Mouse (Mus musculus) kidney, embryonic 14.5 days (tissue): ENCODE results near the gene Ncdn. TPM values are rescaled to one million over a fixed set of nuclear protein-coding genes. Genes with fewer than 3 reads are reported as not detected.

Source experiments
- ATAC-seq: fragments of 200-750 bp; cut with Nextera tagmentation; 2 replicates; pipeline ENCODE4 v1.8.0; 2017; ENCODE audit warnings: moderate number of reproducible peaks, mild to moderate bottlenecking, moderate TSS enrichment, moderate library complexity; ENCODE audit not compliant: low FRiP score, low TSS enrichment
- H3K27ac ChIP-seq: fragments of 300-500 bp; sonication (generic); 2 replicates; pipeline ENCODE4 v1.5.1; 2014; ENCODE audit warnings: low read depth, mild to moderate bottlenecking, low read length, moderate library complexity, mixed read lengths
- H3K27me3 ChIP-seq: fragments of 300-500 bp; sonication (generic); 2 replicates; pipeline ENCODE4 v1.6.1; 2014; ENCODE audit warnings: mild to moderate bottlenecking, low read length; ENCODE audit not compliant: control insufficient read depth, insufficient read depth
- H3K36me3 ChIP-seq: fragments of 300-500 bp; sonication (generic); 2 replicates; pipeline ENCODE4 v1.6.1; 2014; ENCODE audit warnings: low read length, mixed read lengths; ENCODE audit not compliant: control insufficient read depth, insufficient read depth
- H3K4me1 ChIP-seq: fragments of 300-500 bp; sonication (generic); 2 replicates; pipeline ENCODE4 v1.6.1; 2014; ENCODE audit warnings: low read length, mixed read lengths; ENCODE audit not compliant: control insufficient read depth, insufficient read depth
- H3K4me2 ChIP-seq: fragments of 300-500 bp; sonication (generic); replicated peaks from 2 replicates; pipeline ENCODE4 v1.6.1; 2014; ENCODE audit warnings: low read depth, mild to moderate bottlenecking, low read length
- H3K4me3 ChIP-seq: fragments of 300-500 bp; sonication (generic); 2 replicates; pipeline ENCODE4 v1.5.1; 2014; ENCODE audit warnings: mild to moderate bottlenecking, low read length
- H3K9ac ChIP-seq: fragments of 300-500 bp; sonication (generic); 2 replicates; pipeline ENCODE4 v1.6.1; 2014; ENCODE audit warnings: low read depth, mild to moderate bottlenecking, low read length, moderate library complexity
- H3K9me3 ChIP-seq: fragments of 300-500 bp; sonication (generic); 2 replicates; pipeline ENCODE4 v1.6.1; 2016; ENCODE audit warnings: low read length; ENCODE audit not compliant: control insufficient read depth
- WGBS: fragments of 180-500 bp; shearing (Covaris S2); extraction: QIAGEN DNeasy Blood & Tissue Kit; methylation state at CpG from one replicate; pipeline ENCODE4 v1.1.7; 2014; 5-methylcytosine and 5-hydroxymethylcytosine counted together
- polyA plus RNA-seq: library from polyadenylated mRNA; unstranded; fragments of >200 nt; fragmentation: Nextera tagmentation; extraction: Ambion mirVana; gene quantifications from 2 replicates; pipeline ENCODE4 v1.2.1, GENCODE M21; 2014

The Ncdn gene
- polyA plus RNA-seq, 1 experiment from 2014 or later = 24.7 TPM

DNA sequence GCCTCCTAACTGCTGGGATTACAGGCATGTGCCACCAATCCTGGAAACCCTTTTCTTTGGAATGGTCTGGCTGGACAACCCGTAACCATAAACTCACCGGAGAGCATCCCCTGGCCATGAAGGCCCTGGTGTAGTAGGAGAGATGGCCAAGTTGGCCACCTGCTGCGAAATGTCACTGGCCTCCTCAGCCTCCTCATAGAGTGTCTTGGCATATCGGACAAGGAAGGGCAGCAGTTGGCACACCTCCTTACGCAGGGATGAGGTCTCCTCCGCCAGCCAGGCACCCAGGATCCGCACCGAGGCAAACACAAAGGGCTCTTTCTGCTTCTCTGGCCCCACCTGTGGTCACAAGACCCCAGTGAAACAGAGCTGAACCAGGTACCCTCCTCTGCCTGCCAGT is 4.9 kb downstream of the Ncdn start:
- Histone ChIP-seq H3K27me3 (0 out of 2 replicates have a peak, but pooled peaks cover 5% of the 10 kb centered on the region), H3K9ac (no peak overlapping the region), H3K4me2 (no peak overlapping the region), H3K4me1 (peaks cover 6% of the 10 kb centered on the region), H3K4me3 (no peak overlapping the region), H3K27ac (no peak overlapping the region), H3K9me3 (no peaks in the 10 kb centered on the region), H3K36me3 (peaks cover 60% of the 10 kb centered on the region)
- 96% methylated on average over 8 of the region's 8 CpGs for WGBS
- no peak for ATAC-seq

DNA sequence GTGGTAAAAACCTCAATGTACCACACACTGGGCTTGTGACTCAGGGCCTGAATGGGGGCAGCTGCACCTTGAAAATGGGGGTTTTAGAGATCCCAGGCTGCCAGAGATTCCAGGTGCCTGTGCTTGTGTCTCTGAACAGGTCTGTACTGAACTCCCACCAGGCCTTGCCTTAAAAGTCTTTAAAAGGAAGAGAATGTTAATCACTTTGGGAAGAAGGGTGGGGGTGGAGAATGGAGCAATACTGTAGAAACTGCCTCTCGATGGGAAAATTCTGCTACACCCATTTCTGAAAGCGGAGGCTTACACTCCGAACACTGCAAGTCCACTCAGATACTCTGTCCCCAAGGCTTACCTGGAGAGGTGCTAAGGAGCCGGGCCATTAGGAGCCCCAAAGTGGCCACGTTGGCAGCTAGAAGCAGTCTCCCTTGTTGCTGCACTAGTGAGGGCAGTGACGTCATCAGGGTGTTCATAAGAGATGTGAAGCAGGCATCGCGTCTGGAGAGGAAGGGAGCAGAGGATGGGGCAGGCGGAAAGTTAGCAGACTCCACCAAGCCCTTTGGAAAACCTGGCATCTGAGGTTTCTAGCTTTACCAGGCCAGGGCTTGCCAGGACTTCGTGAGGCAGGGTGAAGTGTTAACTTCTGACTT is 6.9 kb downstream of the Ncdn start:
- 84% methylated on average over 10 of the region's 10 CpGs for WGBS
- Histone ChIP-seq H3K9me3 (no peaks in the 10 kb centered on the region), H3K27ac (no peak overlapping the region), H3K9ac (no peak overlapping the region), H3K4me2 (no peak overlapping the region), H3K4me3 (no peak overlapping the region), H3K36me3 (peaks cover 60% of the 10 kb centered on the region), H3K27me3 (0 out of 2 replicates have a peak, but pooled peaks cover 5% of the 10 kb centered on the region), H3K4me1 (no peaks in the 10 kb centered on the region)
- ATAC-seq = no peak

DNA sequence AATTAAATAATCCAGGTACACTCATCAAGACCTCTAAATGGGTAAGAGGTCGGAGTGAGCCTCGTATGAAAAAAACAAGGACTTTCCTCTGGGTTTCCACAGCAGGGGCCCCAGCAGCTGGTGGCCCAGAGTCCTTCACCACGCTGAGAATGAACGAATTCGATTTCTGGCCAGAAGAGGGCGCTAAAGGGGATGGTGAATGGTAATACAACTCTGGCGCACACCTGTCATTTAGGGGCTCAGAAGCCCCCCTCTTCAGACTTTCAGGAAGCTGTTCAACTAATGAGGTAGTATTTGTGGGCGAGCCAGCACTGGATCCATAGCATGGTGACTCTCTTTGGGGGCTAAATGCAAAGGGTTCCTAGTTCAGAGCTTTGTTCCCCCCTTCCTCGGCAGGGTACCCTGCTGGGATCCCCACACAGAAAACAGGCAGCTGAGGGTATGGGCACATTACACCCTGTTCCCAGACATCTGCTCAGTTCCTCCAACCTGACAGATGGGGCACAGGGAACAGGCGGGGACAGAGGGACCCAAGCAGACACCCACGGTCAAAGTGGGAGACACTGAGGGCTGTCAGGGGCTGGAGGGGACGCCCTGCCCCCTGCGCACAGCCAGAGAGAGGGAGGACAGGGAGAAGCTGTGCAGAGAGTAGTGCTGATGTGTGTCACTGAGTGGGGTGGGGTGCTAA is 7.6 kb downstream of the Ncdn start:
- no peak overlapping the region for H3K27ac ChIP-seq
- H3K27me3 ChIP-seq = 0 out of 2 replicates have a peak, but pooled peaks cover 5% of the 10 kb centered on the region
- no peak for ATAC-seq
- H3K9ac ChIP-seq = no peak overlapping the region
- no peaks in the 10 kb centered on the region for H3K4me1 ChIP-seq
- no peak overlapping the region for H3K4me3 ChIP-seq
- WGBS = 44% methylated on average over 13 of the region's 13 CpGs
- peaks cover 60% of the 10 kb centered on the region for H3K36me3 ChIP-seq
- no peak overlapping the region for H3K4me2 ChIP-seq
- H3K9me3 ChIP-seq = no peaks in the 10 kb centered on the region

DNA sequence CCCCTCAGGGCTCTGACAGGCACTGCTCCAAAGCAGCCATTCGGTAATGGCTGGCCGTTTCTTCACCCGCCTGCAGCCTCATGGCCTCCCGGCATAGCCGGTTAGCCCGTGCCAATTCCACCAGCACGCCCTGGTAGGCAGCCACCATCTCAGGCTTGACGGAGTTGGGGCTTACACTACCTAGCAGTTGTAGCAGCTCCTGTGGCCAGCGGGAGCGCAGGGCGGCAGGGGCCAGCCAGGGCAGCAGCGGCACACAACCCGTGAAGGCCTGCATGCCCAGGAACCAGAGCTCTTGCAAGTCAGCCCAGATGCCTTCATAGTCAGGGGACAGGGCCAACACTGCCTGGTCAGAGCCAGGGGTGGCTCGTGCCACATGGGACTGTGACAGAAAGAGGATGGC is 8.4 kb downstream of the Ncdn start:
- no peak for ATAC-seq
- Histone ChIP-seq H3K4me1 (no peaks in the 10 kb centered on the region), H3K27me3 (0 out of 2 replicates have a peak, but pooled peaks cover 5% of the 10 kb centered on the region), H3K36me3 (peaks cover 54% of the 10 kb centered on the region), H3K4me3 (no peak overlapping the region), H3K9ac (no peak overlapping the region), H3K4me2 (no peak overlapping the region), H3K9me3 (no peaks in the 10 kb centered on the region), H3K27ac (no peak overlapping the region)
- WGBS = 89% methylated on average over 14 of the region's 14 CpGs

DNA sequence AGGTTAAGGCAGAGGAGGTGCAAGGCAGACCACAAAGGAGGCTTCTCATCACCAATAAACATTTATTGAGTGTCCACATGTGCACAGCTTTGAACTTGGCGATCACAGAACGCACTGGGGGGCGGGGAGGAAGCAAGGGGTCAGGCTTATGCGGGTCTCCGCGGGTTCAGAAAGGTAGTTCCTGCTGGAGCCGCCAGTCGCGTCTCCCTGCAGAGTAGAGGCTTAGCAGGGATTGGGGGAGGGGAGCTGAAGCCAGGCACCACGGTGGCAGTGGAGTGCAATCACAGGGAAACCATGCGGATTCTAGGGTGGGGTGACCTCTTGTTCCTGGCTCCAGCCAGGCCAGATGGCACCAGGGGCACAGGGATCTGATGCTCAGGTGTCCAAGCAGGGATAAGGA is 9.5 kb downstream of the Ncdn start:
- peaks cover 13% of the 10 kb centered on the region; the same call in 1 of the 2 replicates for H3K27me3 ChIP-seq
- no peaks in the 10 kb centered on the region for H3K9me3 ChIP-seq
- H3K4me2 ChIP-seq = no peak overlapping the region
- peaks cover 44% of the 10 kb centered on the region for H3K36me3 ChIP-seq
- ATAC-seq = no peak
- 16% methylated on average over 11 of the region's 11 CpGs for WGBS
- no peak overlapping the region for H3K9ac ChIP-seq
- no peaks in the 10 kb centered on the region for H3K4me1 ChIP-seq
- H3K27ac ChIP-seq = no peak overlapping the region
- H3K4me3 ChIP-seq = no peak overlapping the region

DNA sequence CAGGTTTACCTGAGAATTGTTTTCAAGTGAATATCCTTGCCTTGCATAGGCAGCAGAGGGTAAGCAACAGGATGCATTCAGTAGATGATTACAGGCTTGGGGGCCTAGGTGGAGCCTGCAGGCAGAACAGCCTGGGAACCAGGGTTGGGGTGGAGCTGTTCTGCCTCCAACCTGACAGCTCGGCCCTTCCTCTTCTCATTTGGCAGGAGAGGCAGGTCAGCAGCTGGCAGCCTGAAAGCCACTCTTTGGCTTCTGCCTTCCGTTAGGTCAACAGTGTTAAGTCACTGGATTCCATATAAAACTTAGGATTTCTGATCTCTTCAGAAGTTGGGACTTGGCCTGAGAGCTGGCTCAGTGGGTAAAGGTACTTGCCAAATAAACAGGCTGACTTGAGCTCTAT is 10.3 kb downstream of the Ncdn start:
- Histone ChIP-seq H3K9me3 (no peaks in the 10 kb centered on the region), H3K36me3 (peaks cover 37% of the 10 kb centered on the region), H3K4me3 (no peak overlapping the region), H3K4me1 (no peaks in the 10 kb centered on the region), H3K27me3 (peaks cover 19% of the 10 kb centered on the region), H3K9ac (no peak overlapping the region), H3K4me2 (no peak overlapping the region), H3K27ac (no peak overlapping the region)
- no peak for ATAC-seq
- WGBS = 47% methylated on average over 2 of the region's 2 CpGs

DNA sequence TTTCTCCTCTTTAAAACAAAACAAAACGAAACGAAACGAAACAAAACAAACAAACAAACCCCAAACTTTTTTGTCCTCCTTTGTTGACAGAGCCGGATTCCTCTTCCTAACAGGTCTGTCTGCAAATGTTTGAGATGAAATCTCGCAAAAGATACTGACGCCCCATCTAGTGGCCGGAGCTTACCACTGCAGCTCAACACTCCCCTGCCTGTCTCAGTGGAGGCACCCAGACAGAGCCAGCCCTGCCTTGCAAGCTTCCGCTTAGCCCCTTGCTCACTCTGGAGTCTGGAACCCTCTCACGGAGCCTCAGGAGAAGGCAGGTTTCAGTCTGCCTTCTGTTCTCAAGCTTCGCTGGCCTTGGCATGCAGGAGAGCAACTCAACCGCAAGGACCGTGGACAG is 11.8 kb downstream of the Ncdn start:
- Histone ChIP-seq H3K9ac (0 out of 2 replicates have a peak overlapping the region, but pooled peaks have one; percentile 28), H3K36me3 (peaks cover 25% of the 10 kb centered on the region), H3K27ac (no peak overlapping the region), H3K4me2 (no peak overlapping the region), H3K9me3 (no peaks in the 10 kb centered on the region), H3K4me3 (no peak overlapping the region), H3K27me3 (peaks cover 34% of the 10 kb centered on the region), H3K4me1 (no peaks in the 10 kb centered on the region)
- ATAC-seq = peak; percentile 78; the same call in 1 of the 2 replicates
- 5% methylated on average over 12 of the region's 12 CpGs for WGBS

DNA sequence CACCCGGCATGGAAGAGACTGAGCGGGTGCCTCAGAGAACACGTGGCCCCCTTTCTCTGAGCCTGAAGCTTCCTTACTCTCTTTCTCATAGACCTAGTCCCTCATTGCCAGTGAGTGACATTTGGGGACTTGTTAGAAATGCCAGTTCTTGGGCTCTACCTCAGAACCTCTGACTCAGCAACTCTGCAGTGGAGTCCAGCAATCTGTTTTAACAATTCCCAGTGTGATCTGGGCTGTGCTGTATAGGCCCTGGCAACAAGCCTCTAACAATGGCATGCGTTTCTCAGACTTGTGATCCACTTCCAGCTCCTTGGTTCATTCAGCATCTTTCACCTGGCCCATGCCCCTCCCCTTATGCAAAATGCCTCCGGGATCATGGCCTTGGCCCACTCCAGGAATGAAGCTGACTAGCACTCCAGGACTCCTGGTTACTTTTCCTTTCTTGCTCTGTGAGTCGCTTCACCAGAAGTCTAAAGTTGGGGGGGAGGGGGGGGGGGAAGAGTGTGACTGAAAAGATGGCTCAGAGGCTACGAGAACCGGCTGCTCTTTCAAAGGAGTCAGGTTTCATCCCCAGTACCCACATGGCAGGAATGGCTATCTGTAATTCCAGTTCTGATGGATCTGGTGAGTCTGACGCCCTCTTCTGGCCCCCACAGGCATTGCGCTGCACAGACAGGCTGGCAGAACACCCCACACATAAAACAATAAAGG is 13.1 kb downstream of the Ncdn start:
- Histone ChIP-seq H3K27me3 (peaks cover 47% of the 10 kb centered on the region), H3K4me1 (no peaks in the 10 kb centered on the region), H3K36me3 (peaks cover 12% of the 10 kb centered on the region), H3K4me3 (no peak overlapping the region), H3K9me3 (no peaks in the 10 kb centered on the region), H3K9ac (no peak overlapping the region), H3K27ac (no peak overlapping the region), H3K4me2 (no peak overlapping the region)
- 21% methylated on average over 10 of the region's 10 CpGs for WGBS
- no peak for ATAC-seq

DNA sequence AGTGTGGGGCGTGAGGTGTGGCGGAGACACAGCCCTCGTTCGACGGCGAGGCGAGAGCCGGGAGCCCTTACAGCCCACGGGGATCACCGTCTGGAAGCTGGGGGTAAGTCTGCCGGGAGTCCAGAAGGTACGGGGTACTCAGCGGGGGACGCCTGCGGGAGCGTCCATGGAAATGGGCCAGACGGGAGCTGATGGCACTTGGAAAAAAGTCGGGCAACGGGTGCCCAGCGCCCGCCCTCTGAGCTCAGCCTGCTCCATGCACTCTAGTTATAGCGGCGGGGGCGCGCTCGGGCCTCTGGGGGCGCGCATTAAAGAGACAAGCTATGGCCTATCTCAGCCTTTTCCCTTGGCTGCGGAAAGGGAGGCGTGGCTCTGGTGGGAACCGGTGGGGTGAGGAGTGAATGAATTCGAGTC is 17.2 kb downstream of the Ncdn start, which contains the start of gene Tfap2e:
Tfap2e (minus strand) TSS at position 240 of the 414 bp plus-strand sequence.
- Histone ChIP-seq H3K27me3 (peaks cover 83% of the 10 kb centered on the region), H3K9me3 (no peaks in the 10 kb centered on the region), H3K4me2 (peak within 1 kb of the TSS; percentile 10), H3K4me1 (no peaks in the 10 kb centered on the region; the same call in 1 of the 2 replicates), H3K4me3 (peak within 1 kb of the TSS; percentile 30), H3K27ac (no peak within 1 kb of the TSS), H3K9ac (peak within 1 kb of the TSS; percentile 23), H3K36me3 (no peaks in the 10 kb centered on the region)
- WGBS = 2% methylated on average over 32 of the region's 32 CpGs
- ATAC-seq = peak; percentile 68
